Mouse (Mus musculus) kidney, postnatal 14 days (tissue): ENCODE results near the gene Fgd4.

Experiments used
- DNase-seq: peaks from one replicate; pipeline ENCODE4 v3.0.0; 2022; ENCODE audit warnings: mixed read lengths

The Fgd4 gene

GRCm38 (mm10) chr16:16600461-16600860 is at the start of gene Fgd4:
TSS of gene Fgd4 (minus strand) at chr16:16600549.
- DNase-seq, result peak; percentile 46

DNA sequence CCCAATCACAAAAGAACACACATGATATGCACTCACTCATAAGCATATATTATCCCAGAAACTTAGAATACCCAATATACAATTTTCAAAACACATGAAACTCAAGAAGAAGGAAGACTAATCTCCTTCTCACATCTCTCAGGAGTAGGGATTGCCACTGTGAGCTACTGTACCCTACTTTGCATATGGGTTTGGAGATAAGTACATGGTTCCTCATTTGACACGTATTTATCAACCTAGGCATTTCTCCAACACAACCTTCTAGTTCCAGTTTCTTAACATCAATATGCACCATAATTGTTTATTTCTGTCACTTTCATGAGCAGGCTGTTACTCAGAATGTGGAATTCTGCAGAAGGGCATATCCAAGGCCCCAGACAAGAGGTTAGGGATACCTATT is 44.8 kb upstream of the Fgd4 start:
- DNase-seq, result no peak

DNA sequence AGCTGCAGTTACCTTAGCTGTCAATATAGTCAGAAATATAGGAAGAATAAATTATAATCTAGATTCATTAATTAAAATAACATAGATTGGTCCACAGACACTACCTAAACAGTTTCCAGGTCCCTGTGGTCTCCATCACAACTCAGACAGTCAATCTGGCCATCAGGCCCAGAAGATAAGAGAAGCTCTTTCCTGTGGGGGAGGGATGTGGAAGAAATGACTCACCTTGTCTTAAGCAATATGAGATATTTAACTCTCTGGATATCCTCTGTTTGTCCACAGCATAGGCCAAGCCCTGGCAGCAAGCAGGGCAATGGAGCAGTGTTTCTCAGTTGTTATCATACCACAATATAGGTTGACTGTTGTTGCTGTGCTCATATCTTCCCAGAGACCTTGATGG is 33.4 kb upstream of the Fgd4 start:
- DNase-seq, result no peak

DNA sequence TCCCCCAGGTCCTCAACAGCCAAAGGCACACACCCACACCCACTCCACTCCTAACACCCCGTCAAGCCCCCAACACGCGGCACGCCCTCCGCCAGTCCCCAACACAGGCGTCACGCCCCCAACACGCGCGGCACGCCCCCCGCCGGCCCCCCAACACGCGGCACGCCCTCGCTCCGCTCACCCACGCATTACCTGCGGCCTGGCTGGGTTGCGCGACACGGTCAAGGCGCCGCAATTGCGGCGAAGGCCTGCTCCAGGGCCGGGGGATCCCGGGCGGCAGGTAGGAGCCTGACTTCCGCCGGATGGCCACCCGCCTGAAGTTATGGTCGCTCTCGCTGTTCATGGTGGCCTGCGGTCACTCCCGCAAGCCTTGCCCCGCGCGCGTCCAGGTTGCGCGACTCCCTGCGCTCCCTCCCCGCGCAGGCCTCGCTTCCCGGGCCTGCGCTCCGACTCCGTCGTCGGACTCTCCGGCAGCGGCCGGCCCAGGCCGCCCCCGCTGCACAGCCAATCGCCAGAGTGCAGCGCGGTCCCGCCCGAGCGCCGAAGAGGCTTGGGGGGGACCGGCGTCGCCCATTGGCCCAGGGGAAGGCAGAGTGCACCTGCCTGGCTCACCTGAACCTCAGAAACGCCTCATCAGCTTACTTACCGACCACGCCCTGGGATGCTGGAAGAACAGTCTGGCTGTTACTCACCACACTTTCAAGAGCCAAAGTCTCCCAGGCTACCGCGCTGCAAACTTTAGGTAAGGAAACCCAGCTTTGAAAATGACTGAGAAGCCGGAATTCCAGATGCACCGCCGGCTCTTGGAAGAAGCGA is 555 bp downstream of the Fgd4 start:
- DNase-seq, result peak; percentile 87

GRCm38 (mm10) chr16:16596582-16596981 is 3.8 kb downstream of the Fgd4 start:
- peak; percentile 5 for DNase-seq

- DNase-seq, result peak; percentile 35
Observed at GRCm38 (mm10) chr16:16592622-16593021, 7.7 kb downstream of the Fgd4 start.

DNA sequence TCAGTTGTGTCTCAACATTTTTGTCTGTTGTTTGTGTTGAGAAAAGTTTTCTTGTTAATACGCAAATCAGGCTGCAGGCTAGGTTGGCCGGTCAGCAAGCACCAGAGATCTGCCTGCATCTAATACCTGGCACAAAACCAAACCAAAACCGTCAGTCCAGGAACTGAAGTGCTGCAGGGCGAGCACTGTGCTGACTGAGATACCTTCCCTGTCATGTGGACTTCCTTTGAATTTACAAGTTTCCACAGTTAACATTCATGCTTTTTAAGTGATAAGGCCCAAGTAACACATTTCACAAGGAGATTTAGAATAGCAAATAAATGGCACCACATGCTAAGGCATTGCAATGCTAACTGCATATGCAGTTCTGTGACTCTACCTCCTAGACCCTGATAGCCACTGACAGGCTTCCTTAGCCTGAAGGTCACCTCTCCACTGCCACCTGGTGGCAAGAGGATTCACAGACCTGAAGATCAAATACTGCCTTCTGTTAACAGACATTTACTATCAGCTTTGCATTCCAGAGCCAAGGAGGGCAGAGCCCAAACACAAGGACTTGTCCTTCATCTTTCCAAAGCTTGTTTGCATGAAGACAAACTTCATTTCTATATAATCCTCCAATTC is 15.8 kb downstream of the Fgd4 start:
- peak; percentile 78 for DNase-seq

DNA sequence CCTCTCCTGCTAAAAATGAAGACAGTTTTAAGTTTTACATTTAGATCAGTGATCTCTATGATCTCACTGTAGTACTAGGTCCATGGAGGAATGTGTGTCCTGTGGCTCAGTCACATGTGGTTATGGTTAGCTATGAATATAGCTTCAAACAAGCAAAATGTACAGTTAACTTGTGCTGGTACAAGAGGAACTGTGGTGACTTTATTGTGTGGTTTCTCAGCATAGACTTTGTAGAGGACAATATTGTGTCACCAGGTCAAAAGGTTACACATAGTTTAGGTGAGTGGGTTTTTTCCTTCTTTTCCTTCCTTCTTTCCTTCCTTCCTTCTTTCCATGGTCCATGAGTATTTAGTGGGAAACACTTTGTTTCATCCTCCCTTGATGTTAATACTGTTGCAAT is 23.8 kb downstream of the Fgd4 start:
- DNase-seq, result no peak

- no peak for DNase-seq
Observed at GRCm38 (mm10) chr16:16574508-16574907, 25.8 kb downstream of the Fgd4 start.

GRCm38 (mm10) chr16:16573167-16573566 is 27.2 kb downstream of the Fgd4 start:
- DNase-seq, result no peak

GRCm38 (mm10) chr16:16571356-16571755 is 29.0 kb downstream of the Fgd4 start:
- DNase-seq, result no peak

DNA sequence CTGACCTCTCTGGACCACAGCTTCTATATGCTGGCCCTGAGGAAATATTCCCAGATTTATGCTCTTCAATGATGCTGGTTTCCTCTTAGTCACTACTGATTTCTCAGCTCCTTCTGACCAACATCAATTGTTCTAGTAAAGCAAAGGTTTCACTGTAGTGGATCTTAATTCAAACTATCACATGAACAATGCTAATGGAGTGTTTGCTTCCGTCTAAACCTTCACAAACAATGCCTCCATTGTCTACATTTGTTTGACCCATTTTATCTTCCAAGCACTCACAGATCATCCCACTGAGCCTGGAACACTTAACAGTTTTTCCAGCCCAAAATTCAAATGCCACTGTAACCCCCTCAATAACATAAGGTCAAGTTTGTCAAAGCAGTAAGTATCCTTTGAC is 33.6 kb downstream of the Fgd4 start:
- DNase-seq, result no peak

GRCm38 (mm10) chr16:16566215-16566614 is 34.1 kb downstream of the Fgd4 start:
- no peak for DNase-seq

DNA sequence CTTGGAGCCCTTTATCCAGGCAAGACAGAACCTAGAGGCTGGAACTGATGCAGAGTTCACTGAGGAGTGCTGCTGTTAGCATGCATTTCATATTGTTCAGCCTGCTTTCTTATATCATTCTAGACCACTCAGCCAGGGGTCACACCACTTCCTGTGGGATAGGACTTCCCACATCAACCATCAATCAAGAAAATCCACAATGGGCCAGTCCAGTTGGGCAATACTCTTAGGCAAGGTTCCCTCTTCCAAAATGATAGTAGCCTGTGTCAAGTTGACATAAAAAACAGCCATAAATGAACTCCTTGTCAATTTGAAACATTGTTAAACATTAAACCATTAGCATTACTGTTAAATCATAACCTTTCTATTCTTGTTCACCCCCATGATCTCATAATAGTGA is 34.6 kb downstream of the Fgd4 start:
- peak; percentile 27 for DNase-seq

DNA sequence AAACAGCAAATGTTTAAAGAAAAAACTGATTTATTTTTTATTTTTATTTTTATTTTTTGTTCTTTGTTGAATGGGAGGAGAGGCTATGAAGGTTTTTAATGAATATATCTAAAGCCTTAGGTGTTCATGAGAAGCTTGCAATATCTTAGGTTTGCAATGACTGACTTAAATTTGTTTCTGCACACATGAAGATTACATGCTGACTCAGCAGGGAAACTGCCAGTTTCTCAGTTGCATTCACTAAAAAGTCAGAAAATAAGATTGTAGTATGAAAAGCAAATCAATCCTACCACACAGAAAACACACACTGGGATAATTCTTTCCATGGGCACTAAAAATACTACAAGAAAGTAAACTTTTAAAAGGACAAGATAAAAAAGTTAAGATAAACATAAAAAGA is 39.6 kb downstream of the Fgd4 start:
- no peak for DNase-seq

DNA sequence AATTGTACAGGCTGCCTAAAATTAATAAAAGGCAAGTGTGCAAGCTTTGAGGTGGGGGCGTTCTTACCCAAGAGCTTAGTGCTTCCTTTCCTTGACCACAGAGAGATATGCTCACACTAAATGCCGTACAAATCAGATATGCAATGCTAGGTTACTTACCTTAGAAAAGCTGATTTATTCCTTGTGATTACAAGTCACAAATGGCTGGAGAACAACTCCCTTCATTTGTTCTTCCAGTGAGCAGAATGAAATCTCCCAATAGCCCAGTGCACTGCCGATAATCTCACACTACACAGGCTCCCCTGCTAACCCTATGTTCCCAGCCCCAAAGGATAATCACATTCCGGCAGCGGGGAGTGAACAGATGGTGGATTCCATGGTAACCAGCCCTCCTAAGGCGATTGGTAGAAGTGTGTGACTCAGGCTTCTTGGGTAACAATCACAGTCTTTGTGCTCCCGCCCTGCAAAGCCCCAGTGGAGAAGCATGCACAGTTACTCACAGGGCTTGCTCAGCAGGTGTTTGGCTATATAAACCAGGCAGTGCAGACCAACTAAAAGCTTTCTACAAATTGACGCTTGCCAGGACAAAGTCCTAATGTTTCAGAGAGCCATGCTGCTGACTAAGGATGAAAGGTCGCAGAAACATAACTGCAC is 40.3 kb downstream of the Fgd4 start:
- peak; percentile 72 for DNase-seq

- DNase-seq, result no peak
Observed at GRCm38 (mm10) chr16:16559016-16559877, 41.1 kb downstream of the Fgd4 start.

GRCm38 (mm10) chr16:16557738-16558137 is 42.6 kb downstream of the Fgd4 start:
- DNase-seq, result no peak

DNA sequence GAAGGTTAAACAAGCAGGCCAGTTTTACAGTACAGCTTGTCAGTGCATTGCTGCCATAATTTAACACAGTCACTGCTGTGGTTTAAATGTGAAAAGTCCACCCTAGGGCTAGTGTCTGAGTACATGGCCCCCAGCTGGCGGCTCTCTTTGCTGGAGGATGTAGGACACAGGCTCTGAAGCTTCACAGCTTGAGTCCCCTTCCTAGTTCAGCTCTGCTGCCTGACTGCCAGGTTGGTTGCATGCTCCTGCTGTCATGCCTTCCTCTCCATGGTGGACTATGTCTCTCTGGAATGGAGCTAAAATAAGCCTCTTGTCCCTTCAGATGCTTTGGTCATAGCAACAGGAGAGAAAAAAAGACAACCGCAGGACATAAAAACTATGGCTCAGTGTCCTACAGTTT is 46.3 kb downstream of the Fgd4 start:
- no peak for DNase-seq

- no peak for DNase-seq
Observed at GRCm38 (mm10) chr16:16552197-16552596, 48.2 kb downstream of the Fgd4 start.

DNA sequence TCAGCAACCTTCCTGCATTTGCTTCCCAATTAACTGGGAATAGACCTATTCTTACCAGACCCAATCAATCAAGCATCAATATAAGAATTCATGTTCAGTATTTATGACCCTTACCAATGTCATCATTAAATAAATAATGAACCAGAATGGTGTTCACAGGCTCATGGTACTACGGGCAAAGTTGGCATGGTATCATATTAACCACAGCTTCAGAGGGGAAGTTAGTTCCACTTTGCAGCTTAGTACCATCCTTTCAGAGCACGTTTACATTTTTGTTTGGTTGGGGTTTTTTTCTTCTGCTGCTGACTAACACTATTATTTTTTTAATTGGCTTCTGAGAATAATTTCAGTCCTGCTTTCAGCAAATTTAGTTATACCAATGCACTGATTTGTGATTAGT is 51.2 kb downstream of the Fgd4 start:
- DNase-seq, result no peak

- no peak for DNase-seq
Observed at GRCm38 (mm10) chr16:16546657-16547056, 53.7 kb downstream of the Fgd4 start.

DNA sequence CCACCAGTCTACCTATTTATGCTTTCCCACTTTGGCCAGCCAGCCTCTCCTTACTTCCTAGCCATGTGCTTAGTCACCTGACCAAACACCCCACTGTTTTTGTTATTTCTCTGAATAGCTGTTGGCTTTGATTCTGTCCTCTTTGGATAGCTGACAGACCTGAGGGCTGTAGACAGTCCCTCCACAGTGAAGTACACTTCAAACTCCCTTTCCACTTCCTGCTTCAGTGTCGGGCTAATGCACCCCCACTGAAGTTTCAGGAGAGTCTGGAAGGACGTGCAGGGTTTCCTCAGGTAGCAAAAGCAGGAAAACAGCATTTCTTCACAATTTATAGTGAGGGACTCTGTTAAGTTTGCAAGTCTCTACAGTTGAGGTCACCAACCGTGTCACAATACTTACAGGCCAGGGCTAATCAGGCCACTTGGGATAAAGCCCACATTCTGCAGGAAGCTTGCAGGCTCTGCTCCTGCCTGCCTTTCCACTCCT is 57.4 kb downstream of the Fgd4 start:
- no peak for DNase-seq
